Mouse (Mus musculus): ENCODE results near the gene Gna15.
A peak's percentile ranks its signal among the peaks of the same experiment; 100 is the strongest.

Gene Gna15

GRCm38 (mm10) chr10:81464405-81465264 is 59.4 kb downstream of the Gna15 start:
- DNase-seq = peak; percentile 71

- DNase-seq = peak; percentile 4
These were observed 60.5 kb downstream of the Gna15 start for GRCm38 (mm10) chr10:81463531-81463930.

- DNase-seq = peak; percentile 5
These were observed 61.1 kb downstream of the Gna15 start for GRCm38 (mm10) chr10:81462917-81463316.

GRCm38 (mm10) chr10:81462415-81462804 is 61.6 kb downstream of the Gna15 start:
- peak; percentile 32 for DNase-seq

GRCm38 (mm10) chr10:81461673-81462414 is 62.2 kb downstream of the Gna15 start:
- DNase-seq = peak; percentile 25

- peak; percentile 4 for DNase-seq
These were observed 63.1 kb downstream of the Gna15 start for GRCm38 (mm10) chr10:81460951-81461350.

- DNase-seq = peak; percentile 11
These were observed 63.6 kb downstream of the Gna15 start for GRCm38 (mm10) chr10:81460471-81460870.

- no peak for DNase-seq
These were observed 64.6 kb downstream of the Gna15 start for GRCm38 (mm10) chr10:81459399-81459798.

- no peak for DNase-seq
These were observed 65.8 kb downstream of the Gna15 start for GRCm38 (mm10) chr10:81458267-81458666.

- no peak for DNase-seq
These were observed 66.4 kb downstream of the Gna15 start for GRCm38 (mm10) chr10:81457624-81458023.

- peak; percentile 3 for DNase-seq
These were observed 67.0 kb downstream of the Gna15 start for GRCm38 (mm10) chr10:81456983-81457563.

- DNase-seq = peak; percentile 6
These were observed 68.7 kb downstream of the Gna15 start, which contains the start of gene Nfic for GRCm38 (mm10) chr10:81455181-81455895. Gene Nfic, minus strand, starts transcription at chr10:81455635.

GRCm38 (mm10) chr10:81454106-81454505 is 69.9 kb downstream of the Gna15 start:
- no peak for DNase-seq

- no peak for DNase-seq
These were observed 71.1 kb downstream of the Gna15 start for GRCm38 (mm10) chr10:81452947-81453288.
